Mouse (Mus musculus): Measurements from ENCODE around the gene Tbc1d1. TPM values are rescaled to one million over a fixed set of nuclear protein-coding genes. Genes with fewer than 3 reads are reported as not detected.
A peak's percentile ranks its signal among the peaks of the same experiment; 100 is the strongest.

The Tbc1d1 gene
- 10 to 100 TPM; 25.2 to 30.5 TPM for total RNA-seq (2021)
- long read RNA-seq, experiment 1, full-length matches to known transcripts = 7 of 14 reads
- long read RNA-seq, experiment 1, partial matches to known transcripts = 6 of 14 reads
- long read RNA-seq, experiment 1, other reads (novel, unspliced or antisense) = 1 of 14 reads
- long read RNA-seq, experiment 2, partial matches to known transcripts = 6 of 10 reads
- long read RNA-seq, experiment 2, other reads (novel, unspliced or antisense) = 3 of 10 reads

DNA sequence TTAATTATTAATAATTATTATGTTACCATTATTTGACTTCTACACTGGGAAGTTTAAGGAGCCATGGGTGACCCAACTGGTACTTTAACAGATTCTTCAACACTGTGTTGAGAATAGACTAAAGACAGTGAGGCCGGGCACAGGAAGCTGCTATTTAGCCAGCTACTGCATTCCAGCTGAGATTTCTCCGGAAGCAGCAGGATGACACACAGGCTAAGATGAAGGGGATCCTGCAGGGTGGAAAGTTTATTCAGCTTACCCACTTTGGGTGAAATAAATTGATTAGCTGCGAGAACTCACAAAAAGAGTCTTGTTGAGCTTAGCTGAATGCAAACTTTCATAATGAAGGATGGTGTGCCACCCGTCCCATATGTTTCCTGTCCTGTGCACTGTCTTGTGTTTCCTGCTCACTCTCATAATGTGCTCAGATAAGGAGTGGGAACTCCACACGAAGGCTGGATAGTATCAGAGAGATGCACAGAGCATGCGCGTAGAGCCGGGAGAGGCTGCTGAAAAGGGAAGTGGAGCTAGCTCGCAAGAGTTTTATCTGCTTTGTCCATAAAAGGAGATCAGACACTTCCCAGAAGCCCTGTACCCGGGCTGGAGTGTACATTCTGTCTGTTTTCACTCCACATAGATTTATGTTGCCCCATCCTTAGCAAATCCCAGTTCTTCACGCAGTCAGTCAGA lies at the start of gene Tbc1d1:
Tbc1d1 (plus strand) TSS at position 445 of the 690 bp plus-strand sequence.
- peak in 1 of 2 experiments; percentile 22 for DNase-seq (ENCODE audit: low spot score in 2 of 2)

GRCm38 (mm10) chr5:64107596-64108289 lies 48.4 kb upstream of the Tbc1d1 start:
- DNase-seq (ENCODE audit: low spot score in 2 of 2) = no peak

GRCm38 (mm10) chr5:64109217-64109616 lies 46.9 kb upstream of the Tbc1d1 start:
- no peak for DNase-seq (ENCODE audit: low spot score in 2 of 2)

- DNase-seq (ENCODE audit: low spot score in 2 of 2) = no peak
Observed at GRCm38 (mm10) chr5:64112360-64112759, 43.7 kb upstream of the Tbc1d1 start.

DNA sequence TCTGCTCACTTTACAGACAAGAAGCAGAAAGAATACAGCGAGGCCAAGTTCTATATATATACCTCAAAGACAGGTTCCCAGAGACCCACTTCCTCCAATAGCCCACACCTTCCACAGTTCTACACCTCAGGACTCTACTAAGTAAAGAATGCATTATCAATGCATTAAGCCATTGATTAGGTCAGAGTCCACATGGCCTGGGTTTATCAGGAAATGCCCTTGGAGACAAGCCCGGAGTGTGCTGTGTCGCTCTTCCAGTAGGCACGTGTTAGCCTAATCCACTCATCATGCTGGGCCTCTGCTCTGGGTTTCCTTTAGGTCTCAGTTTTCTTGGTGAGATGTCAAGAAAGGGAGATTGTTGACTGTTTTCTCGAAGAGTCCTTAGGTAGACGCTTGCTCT lies 41.9 kb upstream of the Tbc1d1 start:
- DNase-seq (ENCODE audit: low spot score in 2 of 2) = no peak

GRCm38 (mm10) chr5:64117191-64117590 lies 38.9 kb upstream of the Tbc1d1 start:
- no peak for DNase-seq (ENCODE audit: low spot score in 2 of 2)

GRCm38 (mm10) chr5:64125783-64126182 lies 30.3 kb upstream of the Tbc1d1 start:
- DNase-seq (ENCODE audit: low spot score in 2 of 2) = no peak

DNA sequence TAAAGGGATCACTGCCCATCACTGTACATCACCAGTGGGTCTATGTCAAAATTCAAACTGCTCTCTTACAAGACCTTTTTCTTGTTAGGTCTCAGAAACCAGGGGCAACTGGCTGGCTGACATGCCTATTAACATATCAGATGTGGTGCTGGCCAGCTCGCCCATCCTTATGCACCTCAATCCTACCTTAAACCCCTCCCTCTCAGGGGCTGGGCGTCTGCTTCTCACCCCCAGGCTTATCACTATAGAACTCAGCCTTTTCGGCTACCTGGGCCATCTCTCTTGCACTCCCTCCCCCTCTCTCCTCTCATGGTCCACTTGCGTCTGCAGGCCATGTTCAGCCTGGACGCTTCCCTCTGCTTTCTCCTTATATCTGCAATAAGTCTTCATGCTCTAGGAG lies 24.6 kb upstream of the Tbc1d1 start:
- no peak for DNase-seq (ENCODE audit: low spot score in 2 of 2)

- no peak for DNase-seq (ENCODE audit: low spot score in 2 of 2)
Observed at GRCm38 (mm10) chr5:64133901-64134300, 22.2 kb upstream of the Tbc1d1 start.

- DNase-seq (ENCODE audit: low spot score in 2 of 2) = no peak
Observed at GRCm38 (mm10) chr5:64136325-64136724, 19.8 kb upstream of the Tbc1d1 start.

DNA sequence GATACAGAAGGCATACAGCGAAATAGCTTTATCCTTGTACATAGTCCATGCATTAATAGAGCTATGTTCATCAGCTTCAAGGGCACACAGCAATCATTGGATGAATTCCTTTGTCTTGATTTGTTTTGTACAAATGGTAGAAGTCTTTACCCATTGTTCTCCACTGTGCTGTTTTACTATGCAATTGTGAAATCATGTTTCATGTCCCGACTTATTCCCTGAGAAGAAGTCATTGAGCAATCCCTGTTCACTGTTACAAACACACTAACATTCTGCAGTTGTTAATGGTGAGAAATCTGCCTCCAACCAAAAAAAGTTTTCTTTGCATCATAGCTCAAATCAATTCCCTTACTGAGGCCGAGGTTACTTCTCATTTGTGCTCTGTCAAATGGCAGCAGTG lies 15.9 kb upstream of the Tbc1d1 start:
- DNase-seq (ENCODE audit: low spot score in 2 of 2) = no peak

- DNase-seq (ENCODE audit: low spot score in 2 of 2) = no peak
Observed at GRCm38 (mm10) chr5:64144315-64144714, 11.8 kb upstream of the Tbc1d1 start.

DNA sequence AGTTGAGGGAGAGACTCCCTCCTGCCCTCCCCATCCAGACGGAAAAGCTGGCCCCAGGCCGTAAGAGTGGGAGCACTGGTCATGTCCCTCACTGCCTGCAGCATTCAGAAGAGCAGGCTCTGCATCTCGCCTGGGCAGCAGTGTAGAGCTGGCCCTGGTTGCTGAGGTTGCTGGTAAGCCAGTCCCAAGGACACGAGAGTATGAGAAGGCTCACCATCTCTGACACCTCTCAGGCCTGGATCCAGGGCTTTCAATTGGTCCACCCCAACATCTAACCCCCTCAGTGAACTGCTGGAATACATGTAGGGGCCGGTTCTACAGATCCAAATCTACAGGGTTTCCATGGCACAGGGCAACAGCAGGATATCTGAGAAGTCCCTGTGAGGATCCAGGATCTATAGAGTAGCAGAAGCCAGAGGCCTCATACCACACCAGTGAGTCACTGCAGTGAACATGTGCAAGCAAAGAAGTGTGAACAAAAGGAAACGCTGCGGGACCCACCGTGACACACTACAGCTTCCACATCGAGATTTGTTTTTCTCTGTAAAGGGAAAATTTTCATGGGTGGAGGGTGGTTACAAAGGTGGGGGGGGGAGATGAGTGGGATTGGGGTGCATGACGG lies 9.6 kb upstream of the Tbc1d1 start:
- DNase-seq (ENCODE audit: low spot score in 2 of 2) = no peak

DNA sequence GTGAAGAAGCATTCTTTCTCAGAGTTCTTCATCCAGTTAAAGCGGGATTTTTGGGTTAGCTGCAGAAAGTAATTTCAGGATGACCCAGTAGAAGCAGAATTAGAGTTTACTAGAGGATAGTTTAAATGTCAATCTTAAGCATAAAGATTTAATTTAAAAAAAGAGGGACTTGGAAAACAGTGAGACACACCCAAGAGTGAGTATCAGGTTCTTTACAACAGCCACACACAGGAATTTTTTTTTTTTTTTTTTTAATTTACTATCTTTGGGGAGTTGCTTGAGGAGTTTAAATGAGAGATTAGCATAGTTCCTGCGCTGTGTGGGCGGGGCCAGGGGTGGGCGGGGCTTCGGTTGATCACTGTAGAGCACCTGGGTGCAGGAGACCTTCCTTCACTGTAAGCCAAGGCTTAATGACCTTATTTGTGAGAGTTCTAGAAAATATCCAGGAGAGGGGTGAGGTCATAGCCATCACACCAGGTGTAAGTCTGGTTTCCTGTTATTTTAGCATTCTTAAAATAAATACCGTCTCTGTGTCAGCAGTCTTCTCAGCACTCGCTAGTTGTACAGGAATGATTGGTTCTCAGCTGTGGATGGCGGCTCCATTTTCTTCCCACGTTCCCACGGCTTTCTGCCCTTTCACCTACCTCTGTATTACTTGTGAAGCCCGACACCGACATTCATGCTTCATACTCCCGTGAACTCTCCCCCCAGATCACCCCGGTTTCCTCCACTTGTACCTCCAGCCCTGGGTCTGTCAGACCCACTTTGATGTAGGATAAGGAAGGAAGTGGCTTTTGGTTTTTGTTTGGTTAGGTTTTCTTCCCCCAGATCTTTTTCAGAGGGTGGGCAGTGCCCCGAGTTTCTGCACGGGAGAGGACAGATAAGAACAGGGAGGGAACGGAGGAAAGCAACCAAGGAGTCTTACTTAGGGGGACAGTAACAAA lies 6.6 kb upstream of the Tbc1d1 start:
- no peak for DNase-seq (ENCODE audit: low spot score in 2 of 2)

DNA sequence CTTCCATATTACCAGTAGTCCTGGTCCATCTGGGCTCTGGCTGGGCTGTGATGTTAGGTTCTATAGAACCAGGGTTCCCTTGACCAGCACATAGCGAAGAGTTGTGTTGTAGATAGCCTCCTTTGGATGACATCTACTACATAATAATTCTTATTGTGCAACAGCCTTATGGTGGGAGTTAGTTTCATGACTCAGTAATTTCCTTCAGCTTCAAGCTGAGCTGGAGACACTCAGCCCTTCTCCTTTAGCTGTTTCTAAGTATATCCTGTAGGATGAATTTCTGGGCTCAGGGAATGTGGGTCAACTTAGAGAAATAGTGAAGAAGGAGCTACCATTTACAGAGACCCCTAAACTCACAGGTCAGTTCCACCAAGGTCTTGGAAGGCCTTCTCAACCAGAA lies 2.8 kb upstream of the Tbc1d1 start:
- DNase-seq (ENCODE audit: low spot score in 2 of 2) = no peak

DNA sequence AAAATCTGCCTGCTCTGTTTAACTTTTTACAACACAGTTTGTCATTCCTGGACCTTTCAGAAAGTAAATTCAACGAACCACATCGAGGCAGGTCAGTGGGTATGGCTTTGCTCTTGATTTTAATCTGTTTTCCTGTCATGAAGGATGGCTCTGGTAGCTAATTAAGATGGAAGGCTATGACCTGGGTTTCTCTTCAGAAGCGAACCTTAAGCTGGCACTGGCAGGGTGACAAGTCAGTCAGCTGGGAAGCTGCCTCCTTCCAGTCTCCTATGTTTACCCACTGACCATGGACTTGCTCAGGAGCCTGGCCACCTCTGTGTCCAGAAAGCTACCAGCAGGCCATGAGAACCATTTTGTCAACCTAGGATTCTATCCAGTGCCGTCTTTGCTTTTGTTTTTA lies 474 bp downstream of the Tbc1d1 start:
- DNase-seq (ENCODE audit: low spot score in 2 of 2) = no peak

- DNase-seq (ENCODE audit: low spot score in 2 of 2) = no peak
Observed at GRCm38 (mm10) chr5:64157926-64158325, 1.8 kb downstream of the Tbc1d1 start.

- no peak for DNase-seq (ENCODE audit: low spot score in 2 of 2)
Observed at GRCm38 (mm10) chr5:64158501-64158900, 2.4 kb downstream of the Tbc1d1 start.

DNA sequence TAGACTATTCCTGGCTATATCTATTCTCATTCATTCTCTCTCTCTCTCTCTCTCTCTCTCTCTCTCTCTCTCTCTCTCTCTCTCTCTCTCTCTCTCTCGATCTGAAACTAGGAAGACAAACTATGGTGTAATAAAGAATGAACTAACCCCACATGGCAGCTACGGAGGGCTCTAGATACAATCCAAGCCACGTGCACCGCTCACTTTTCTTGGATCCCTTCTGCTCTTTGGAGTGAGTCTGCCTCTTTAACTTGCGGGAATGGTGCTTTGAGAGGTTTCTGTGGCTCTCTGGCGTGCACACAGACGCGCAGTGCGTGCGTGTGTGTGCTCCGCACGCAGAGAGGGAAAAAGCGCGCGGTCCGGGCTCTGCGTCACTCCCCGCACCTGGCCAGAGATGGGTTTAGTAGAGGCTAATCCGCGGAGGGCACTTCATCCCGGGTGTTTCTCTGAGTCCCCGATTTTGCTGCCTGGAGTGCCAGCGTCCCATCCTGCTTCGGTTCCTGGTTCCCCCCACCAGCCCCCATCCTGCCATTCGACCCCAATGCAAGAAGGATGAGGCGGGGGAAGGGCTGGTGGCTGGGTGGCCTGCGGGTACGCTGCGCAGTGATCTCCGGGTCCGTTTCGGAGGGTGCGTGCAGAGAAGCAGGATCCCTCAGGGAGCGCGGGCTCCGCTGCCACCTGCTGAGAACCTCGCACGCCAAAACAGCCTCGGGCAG lies 3.1 kb downstream of the Tbc1d1 start:
- peak; percentile 57 to 60 for DNase-seq (ENCODE audit: low spot score in 2 of 2)

All from layer of hippocampus, postnatal 14 days (tissue).